Mouse (Mus musculus) olfactory bulb, adult 2 months (tissue): ENCODE measurements around the gene Dusp28.
A peak's percentile ranks its signal among the peaks of the same experiment; 100 is the strongest.

Experiments used
- CTCF ChIP-seq: fragments of 200-500 bp; IDR thresholded peaks from 2 replicates; pipeline ENCODE4 v1.5.1; 2012; ENCODE audit warnings: low read depth, mild to moderate bottlenecking, low read length, moderate library complexity; ENCODE audit not compliant: insufficient read depth
- POLR2A ChIP-seq: fragments of 200-500 bp; IDR thresholded peaks from 2 replicates; pipeline ENCODE4 v1.6.1; 2012; ENCODE audit warnings: mild to moderate bottlenecking, low read depth, low read length, moderate library complexity; ENCODE audit not compliant: insufficient read depth

- TF ChIP-seq POLR2A (0 out of 2 replicates have a peak, but pooled peaks have one; percentile 13), CTCF (peak; percentile 64; the same call in 1 of the 2 replicates)
These were observed 3.6 kb downstream of the Dusp28 start, which contains the start of gene Rnpepl1 for GRCm38 (mm10) chr1:92910239-92910885.
